Mouse (Mus musculus): ENCODE data around the gene Zbtb8b. TPM values are rescaled to one million over a fixed set of nuclear protein-coding genes. Genes with fewer than 3 reads are reported as not detected.
"Not testable (repeated sequence)": the region's sequence is repeated elsewhere in the genome, so short reads cannot be mapped to it uniquely, and the experiment has no call there.

The Zbtb8b gene
- polyA plus RNA-seq (2016; fragmentation: Nextera tagmentation; extraction: Ambion mirVana), result 2.0 and 2.4 TPM in 2 replicates

DNA sequence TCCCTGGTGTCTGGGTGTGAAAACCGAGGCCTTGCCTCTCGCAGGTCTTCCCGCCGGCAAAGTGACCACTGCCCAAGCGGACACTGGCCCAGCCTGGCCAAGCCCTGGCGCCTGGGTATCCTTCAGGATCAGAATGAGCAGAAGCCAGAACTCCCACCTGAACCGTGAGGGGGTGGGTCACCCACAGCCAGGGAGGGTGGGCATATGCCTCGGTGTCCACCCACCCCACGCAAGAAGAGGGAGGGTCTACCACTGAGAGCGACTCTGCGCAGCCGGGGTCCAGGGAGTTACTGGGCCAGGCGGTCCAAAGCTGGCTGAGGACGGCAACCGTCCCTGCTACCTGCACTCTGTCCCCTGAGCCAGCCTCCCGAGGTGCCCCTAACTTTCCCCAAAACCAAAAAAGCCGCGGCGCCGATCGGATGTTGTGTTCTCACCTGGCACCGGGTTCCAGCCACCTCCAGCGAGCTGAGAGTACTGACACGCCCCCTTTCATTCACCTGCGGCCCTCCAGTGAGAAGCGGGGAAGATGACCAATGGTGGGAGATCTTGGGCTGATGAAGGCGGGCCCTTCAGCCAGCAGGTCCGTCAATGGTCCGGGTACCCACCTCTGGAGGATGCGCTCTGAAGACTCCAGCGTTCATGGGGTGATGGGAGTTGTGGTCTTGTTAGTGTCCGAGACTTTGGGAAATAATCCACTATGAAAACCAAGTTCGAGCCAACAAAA, at the start of gene Zbtb8b:
Zbtb8b (minus strand) TSS at position 514 of the 724 bp plus-strand sequence.
- Histone ChIP-seq H3K27me3 (replicated peaks; ENCODE audit: low read depth, poor library complexity, severe bottlenecking) (peaks cover 43% of the 10 kb centered on the region), H3K4me1 (peaks cover 15% of the 10 kb centered on the region), H3K9me3 (no peaks in the 10 kb centered on the region), H3K27ac (replicated peaks) (no peak within 1 kb of the TSS), H3K36me3 (replicated peaks) (no peaks in the 10 kb centered on the region), H3K4me3 (peak within 1 kb of the TSS; percentile 61)
- under 1% methylated on average over 33 of the region's 33 CpGs for WGBS
- DNase-seq (ENCODE audit: low spot score), result peak; percentile 73

DNA sequence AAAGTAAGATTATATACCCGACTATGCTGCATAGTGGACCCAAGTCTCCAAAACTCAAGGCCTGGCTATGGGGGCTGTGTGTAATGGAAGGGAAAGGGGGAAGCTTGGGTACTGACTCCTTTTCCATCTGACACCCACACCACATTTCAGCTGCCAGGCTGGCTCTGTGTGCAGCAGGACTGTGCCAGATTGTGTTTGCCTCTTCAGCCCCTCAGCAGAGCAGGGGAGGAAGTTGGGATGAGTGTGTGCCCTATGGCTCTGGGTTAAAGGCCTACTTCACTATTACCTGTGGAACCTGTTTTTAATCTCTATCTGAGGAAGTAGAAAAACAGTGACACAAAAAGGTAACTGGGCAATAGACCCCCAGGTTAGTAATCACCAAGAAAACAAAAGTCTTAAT, 40.4 kb upstream of the Zbtb8b start:
- Histone ChIP-seq H3K27me3 (replicated peaks; ENCODE audit: low read depth, poor library complexity, severe bottlenecking) (no peaks in the 10 kb centered on the region), H3K27ac (replicated peaks) (no peak overlapping the region), H3K4me1 (peaks cover 10% of the 10 kb centered on the region), H3K4me3 (no peak overlapping the region), H3K9me3 (no peaks in the 10 kb centered on the region), H3K36me3 (replicated peaks) (peaks cover 99% of the 10 kb centered on the region)
- WGBS, result 83% methylated on average over 1 of the region's 1 CpGs
- no peak for DNase-seq (ENCODE audit: low spot score)

DNA sequence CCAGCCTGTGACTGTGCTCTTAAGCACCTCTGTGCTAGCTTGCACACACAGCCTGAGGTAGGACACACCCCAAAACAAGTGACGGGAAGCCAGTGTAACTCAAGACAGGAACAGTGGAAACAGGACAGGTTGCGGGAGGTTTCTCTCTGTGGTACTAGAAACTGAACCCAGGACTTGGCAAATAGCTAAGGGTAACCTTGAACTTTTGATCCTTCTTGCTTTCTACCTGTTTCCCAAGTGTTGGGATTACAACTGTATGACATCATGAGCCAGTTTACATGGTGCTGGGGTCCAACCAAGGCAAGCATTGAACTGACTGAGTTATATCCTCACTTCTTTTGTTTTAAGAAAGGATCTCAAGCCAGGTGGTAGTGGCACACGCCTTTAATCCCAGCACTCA, 39.2 kb upstream of the Zbtb8b start:
- 90% methylated on average over 3 of the region's 3 CpGs for WGBS
- H3K36me3 ChIP-seq (replicated peaks), result peaks cover 98% of the 10 kb centered on the region

DNA sequence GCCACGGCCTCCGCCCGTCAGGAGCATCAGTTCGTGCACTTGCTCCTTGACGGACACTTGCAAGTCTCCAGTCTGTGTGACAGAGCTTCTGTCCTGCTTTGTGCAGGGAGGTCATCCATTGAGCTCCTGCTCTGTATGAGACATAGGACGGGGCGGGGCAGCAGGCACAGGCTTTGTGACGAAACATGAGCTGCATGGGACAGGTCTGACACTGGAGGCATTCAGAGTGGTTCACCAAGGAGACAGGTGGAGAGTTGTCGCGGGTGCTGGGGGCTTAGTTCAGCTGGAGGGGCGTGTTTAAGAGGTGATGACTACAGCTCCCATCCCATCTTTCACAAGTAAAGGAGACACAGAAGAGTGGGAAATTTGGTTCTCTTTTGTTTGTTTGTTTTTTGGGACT, 35.4 kb upstream of the Zbtb8b start:
- Histone ChIP-seq H3K4me1 (no peaks in the 10 kb centered on the region), H3K4me3 (no peak overlapping the region), H3K27me3 (replicated peaks; ENCODE audit: low read depth, poor library complexity, severe bottlenecking) (no peaks in the 10 kb centered on the region), H3K9me3 (no peaks in the 10 kb centered on the region), H3K36me3 (replicated peaks) (peaks cover 96% of the 10 kb centered on the region), H3K27ac (replicated peaks) (no peak overlapping the region)
- 89% methylated on average over 11 of the region's 11 CpGs for WGBS
- DNase-seq (ENCODE audit: low spot score), result no peak

More for the DNA sequence above, 39.2 kb upstream of the Zbtb8b start:
- Histone ChIP-seq H3K27ac (replicated peaks) (no peak overlapping the region), H3K27me3 (replicated peaks; ENCODE audit: low read depth, poor library complexity, severe bottlenecking) (no peaks in the 10 kb centered on the region), H3K4me3 (no peak overlapping the region), H3K4me1 (peaks cover 10% of the 10 kb centered on the region), H3K9me3 (no peaks in the 10 kb centered on the region)
- DNase-seq (ENCODE audit: low spot score), result no peak

DNA sequence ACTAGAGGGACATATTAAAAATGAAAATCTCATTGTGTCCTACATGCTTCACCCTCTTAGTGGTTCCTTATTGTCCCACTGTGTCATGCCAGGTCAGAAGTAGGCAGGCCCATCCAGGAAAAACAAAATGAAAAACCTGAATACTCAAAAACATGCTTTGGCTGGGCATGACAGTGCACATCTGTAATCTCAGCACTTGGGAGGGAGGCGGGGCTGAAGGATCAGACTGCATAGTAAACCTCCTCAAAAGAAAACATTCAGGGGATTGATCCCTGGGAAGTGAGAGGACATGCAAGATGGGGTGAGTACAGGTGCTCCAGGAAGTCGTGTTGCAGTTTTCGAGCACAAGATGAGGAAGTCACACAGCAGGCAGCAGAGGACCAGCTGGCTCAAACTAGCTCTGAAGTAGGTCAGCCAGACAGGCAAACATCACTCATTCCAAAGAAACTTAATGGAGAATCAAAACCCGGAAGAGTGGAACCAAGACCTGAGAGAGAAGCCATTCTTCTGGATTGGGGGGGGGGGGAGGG, 23.7 kb upstream of the Zbtb8b start:
- no peak for DNase-seq (ENCODE audit: low spot score)
- Histone ChIP-seq H3K4me1 (peaks cover 15% of the 10 kb centered on the region), H3K9me3 (no peaks in the 10 kb centered on the region), H3K4me3 (no peak overlapping the region), H3K36me3 (replicated peaks) (peaks cover 51% of the 10 kb centered on the region), H3K27me3 (replicated peaks; ENCODE audit: low read depth, poor library complexity, severe bottlenecking) (no peaks in the 10 kb centered on the region), H3K27ac (replicated peaks) (no peak overlapping the region)
- WGBS, result 84% methylated on average over 4 of the region's 4 CpGs

DNA sequence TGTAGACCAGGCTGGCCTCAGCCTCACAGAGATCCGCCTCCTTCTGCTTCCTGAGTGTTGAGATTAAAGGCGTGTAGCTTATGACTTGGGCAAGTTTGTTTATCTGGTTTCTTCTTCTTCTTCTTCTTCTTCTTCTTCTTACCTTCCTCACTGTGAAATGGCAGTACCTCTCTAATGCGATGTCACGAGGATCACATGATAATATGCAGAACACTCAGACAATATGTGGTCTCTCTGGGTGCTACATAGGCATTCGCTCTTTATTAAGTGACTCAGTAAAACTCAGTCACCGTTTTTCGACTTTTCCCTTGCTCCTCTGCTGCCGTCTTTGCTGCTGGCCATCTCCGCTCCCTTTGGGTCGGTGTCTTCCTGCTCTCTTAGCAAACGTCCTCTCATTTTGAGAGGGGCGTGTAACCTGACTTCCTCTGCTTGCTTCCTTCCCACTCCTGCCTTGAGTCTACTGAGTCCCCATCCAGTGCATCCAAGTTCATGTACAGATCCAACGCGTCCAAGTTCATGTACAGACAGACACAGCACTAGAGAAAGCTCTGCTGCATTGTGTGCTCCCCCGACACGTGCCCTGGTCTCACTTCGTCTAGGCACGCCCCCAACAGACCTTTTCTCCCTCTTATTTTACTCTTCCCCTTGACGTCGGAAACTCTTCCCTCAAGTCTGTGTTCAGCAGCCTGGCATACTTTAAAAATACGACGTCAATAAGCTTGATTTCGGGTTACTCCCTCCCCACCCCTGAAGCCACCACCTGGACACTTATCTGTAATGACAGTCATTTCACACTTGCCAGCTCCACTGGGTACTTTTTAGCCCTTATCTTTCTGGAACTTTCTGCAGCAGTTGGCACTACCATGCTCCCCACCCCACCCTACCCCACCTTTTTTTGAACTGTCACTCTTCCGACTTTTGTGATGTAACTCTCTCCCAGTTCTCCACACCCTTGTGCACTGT, 22.7 kb upstream of the Zbtb8b start:
- peaks cover 15% of the 10 kb centered on the region for H3K4me1 ChIP-seq
- no peak for DNase-seq (ENCODE audit: low spot score)
- no peaks in the 10 kb centered on the region for H3K9me3 ChIP-seq
- 87% methylated on average over 24 of the region's 24 CpGs for WGBS
- H3K27me3 ChIP-seq (replicated peaks; ENCODE audit: low read depth, poor library complexity, severe bottlenecking), result no peaks in the 10 kb centered on the region
- no peak overlapping the region for H3K4me3 ChIP-seq
- H3K27ac ChIP-seq (replicated peaks), result no peak overlapping the region
- H3K36me3 ChIP-seq (replicated peaks), result peaks cover 41% of the 10 kb centered on the region

DNA sequence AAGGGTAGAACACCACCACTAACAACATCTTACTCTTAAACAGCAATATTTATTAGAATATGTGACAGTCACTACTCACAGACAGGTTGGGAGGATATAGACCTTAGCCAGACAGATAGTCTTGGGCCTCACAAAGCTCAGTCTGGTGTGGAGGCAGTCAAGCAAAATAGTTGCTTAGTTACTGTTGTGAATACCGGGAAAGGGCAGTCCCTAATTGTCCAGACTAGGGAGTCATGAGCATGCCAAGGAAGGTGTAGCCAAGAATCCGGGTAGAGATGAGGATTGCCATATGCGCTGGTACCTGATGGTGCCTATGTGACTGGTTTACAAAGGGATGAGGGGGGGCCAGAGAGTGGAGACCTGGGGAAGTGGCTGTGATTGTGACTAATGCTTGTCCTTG, 21.5 kb upstream of the Zbtb8b start:
- H3K36me3 ChIP-seq (replicated peaks), result peaks cover 29% of the 10 kb centered on the region
- H3K27me3 ChIP-seq (replicated peaks; ENCODE audit: low read depth, poor library complexity, severe bottlenecking), result no peaks in the 10 kb centered on the region
- 47% methylated on average over 3 of the region's 3 CpGs for WGBS
- no peaks in the 10 kb centered on the region for H3K9me3 ChIP-seq
- no peak for DNase-seq (ENCODE audit: low spot score)
- H3K27ac ChIP-seq (replicated peaks), result peak overlapping the region; percentile 86
- peak overlapping the region; percentile 91 for H3K4me3 ChIP-seq
- H3K4me1 ChIP-seq, result peaks cover 15% of the 10 kb centered on the region

DNA sequence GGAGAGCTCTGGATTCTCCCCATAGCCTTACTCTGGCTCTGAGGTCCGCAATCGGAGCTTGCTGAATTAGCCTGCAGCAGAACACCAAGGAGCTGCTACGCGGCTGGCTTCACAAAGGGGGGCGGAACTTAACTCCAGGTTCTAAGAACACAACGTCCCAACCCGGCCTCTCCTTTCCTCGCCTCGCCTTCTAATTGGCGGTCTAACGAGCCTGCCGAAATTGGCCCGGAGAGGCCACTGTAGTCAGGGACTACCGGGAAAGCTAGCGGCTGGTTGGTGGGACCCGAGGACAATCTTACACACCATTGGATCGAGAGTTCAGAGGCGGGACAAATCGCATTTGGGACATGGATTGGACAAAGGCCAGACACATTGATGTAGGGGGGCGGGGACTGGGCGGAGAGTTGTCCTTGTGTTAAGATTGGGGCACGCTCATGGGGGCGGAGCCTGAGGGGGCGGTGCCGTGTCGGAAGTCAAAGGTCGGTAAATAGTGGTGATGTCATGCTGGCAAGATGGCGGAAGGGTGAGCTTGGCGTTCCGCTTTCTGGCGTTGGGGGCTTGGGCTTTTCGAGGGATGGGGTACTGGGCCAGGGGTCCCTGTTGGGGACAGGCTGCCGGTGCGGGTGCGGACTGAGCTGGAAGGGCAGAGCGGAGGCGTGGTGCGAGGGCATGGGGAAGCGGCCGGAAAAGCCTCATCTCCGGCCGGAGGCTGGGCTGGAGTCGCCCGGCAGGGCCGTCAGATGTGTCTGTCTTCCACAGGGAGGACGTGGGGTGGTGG, 20.7 kb upstream of the Zbtb8b start, which contains the start of gene Bsdc1:
Bsdc1 (plus strand) TSS at position 399 of the 778 bp plus-strand sequence.
- Histone ChIP-seq H3K27ac (replicated peaks) (peak within 1 kb of the TSS; percentile 86), H3K9me3 (no peaks in the 10 kb centered on the region), H3K4me1 (peaks cover 15% of the 10 kb centered on the region), H3K27me3 (replicated peaks; ENCODE audit: low read depth, poor library complexity, severe bottlenecking) (no peaks in the 10 kb centered on the region), H3K36me3 (replicated peaks) (peaks cover 21% of the 10 kb centered on the region), H3K4me3 (peak within 1 kb of the TSS; percentile 91)
- peak; percentile 100 for DNase-seq (ENCODE audit: low spot score)
- WGBS, result under 1% methylated on average over 46 of the region's 46 CpGs

DNA sequence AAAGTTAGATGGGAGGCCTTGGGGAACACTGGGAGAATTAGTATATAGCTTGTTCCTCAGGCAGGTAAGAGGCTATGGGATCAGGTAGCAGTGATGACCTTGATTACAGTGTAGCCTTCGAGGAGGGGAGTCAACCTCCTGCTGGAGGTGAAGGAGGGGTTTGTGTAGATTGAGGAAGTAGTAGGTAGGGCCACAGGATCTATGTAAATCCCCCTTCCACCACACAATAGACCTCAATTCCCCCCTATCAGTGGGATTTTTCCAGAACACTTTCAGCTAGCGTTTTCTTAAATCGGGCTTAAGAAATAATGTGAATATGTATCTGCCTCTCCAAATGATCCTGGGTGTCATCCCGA, 20.2 kb upstream of the Zbtb8b start:
- WGBS, result 0% methylated on average over 4 of the region's 4 CpGs
- no peaks in the 10 kb centered on the region for H3K9me3 ChIP-seq
- H3K27me3 ChIP-seq (replicated peaks; ENCODE audit: low read depth, poor library complexity, severe bottlenecking), result no peaks in the 10 kb centered on the region
- H3K27ac ChIP-seq (replicated peaks), result peak overlapping the region; percentile 86
- no peak for DNase-seq (ENCODE audit: low spot score)
- H3K36me3 ChIP-seq (replicated peaks), result peaks cover 15% of the 10 kb centered on the region
- peak overlapping the region; percentile 91 for H3K4me3 ChIP-seq
- peaks cover 15% of the 10 kb centered on the region for H3K4me1 ChIP-seq

DNA sequence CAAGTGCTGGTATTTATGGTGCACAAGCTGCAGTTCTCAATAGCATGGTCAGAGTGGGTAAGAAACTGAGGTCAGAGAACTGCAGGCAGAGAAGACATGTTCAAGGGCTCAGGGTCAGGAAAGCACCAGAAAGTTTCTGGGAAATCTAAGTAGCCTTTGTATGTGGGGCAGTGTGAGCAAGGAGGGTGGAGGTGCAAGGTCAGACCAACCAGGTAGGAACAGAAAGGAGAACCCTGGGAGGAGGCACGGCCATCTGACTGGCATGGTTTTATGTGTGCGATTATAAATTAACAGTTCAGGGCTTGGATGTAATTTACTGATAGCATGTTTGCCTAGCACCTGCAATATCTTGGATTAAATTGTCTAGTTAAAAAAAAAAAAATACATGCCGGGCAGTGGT, 19.1 kb upstream of the Zbtb8b start:
- 93% methylated on average over 3 of the region's 3 CpGs for WGBS
- DNase-seq (ENCODE audit: low spot score), result no peak
- H3K4me1 ChIP-seq, result peaks cover 15% of the 10 kb centered on the region
- H3K9me3 ChIP-seq, result no peaks in the 10 kb centered on the region
- no peak overlapping the region for H3K4me3 ChIP-seq
- H3K27me3 ChIP-seq (replicated peaks; ENCODE audit: low read depth, poor library complexity, severe bottlenecking), result no peaks in the 10 kb centered on the region
- H3K36me3 ChIP-seq (replicated peaks), result peaks cover 6% of the 10 kb centered on the region; the same call in 1 of the 2 replicates
- H3K27ac ChIP-seq (replicated peaks), result no peak overlapping the region

DNA sequence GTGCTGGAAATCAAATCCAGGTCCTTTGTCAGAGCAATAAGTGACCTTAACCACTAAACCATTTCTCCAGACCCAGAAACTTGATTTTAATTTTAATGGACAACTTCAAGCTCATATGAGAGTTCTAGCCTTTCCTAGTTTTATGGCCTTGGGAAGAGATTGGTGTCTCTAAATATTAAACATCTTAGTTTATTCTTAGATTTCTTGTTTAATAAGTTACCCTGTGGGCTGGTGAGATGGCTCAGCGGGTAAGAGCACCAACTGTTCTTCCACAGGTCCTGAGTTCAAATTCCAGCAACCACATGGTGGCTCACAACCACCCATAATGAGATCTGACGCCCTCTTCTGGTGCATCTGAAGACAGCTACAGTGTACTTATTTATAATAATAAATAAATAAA, 16.7 kb upstream of the Zbtb8b start:
- not testable (repeated sequence) for DNase-seq (ENCODE audit: low spot score); H3K4me3 ChIP-seq; H3K36me3 ChIP-seq (replicated peaks); H3K27ac ChIP-seq (replicated peaks); H3K4me1 ChIP-seq; H3K9me3 ChIP-seq; H3K27me3 ChIP-seq (replicated peaks; ENCODE audit: low read depth, poor library complexity, severe bottlenecking)
- WGBS, result 73% methylated on average over 2 of the region's 2 CpGs

DNA sequence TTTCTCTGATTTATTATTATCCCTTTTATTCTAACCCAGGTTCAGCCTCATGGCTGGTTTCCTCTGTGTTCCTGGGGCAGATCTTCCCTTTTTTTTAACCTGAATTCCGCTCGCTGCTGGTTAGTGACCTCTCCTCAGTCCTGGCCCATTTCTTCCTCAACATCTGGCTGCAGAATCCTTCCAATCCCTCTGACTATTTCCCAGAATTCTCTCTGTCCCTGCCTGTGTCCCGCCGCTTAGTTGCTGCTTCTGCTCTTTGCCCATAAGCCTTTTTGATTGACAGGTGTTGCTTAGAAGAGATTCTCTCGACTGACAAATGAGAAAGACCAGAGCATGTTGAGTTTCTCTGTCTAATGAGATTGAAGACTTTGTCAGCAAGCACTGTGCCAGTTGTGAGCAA, 15.5 kb upstream of the Zbtb8b start:
- Histone ChIP-seq H3K4me3 (no peak overlapping the region), H3K9me3 (no peaks in the 10 kb centered on the region), H3K36me3 (replicated peaks) (no peaks in the 10 kb centered on the region), H3K4me1 (peaks cover 3% of the 10 kb centered on the region), H3K27me3 (replicated peaks; ENCODE audit: low read depth, poor library complexity, severe bottlenecking) (no peaks in the 10 kb centered on the region), H3K27ac (replicated peaks) (no peak overlapping the region)
- WGBS, result 60% methylated on average over 5 of the region's 5 CpGs
- no peak for DNase-seq (ENCODE audit: low spot score)

Data from embryonic facial prominence, embryonic 10.5 days (tissue).